Mouse (Mus musculus) kidney, embryonic 16.5 days (tissue): ENCODE results near the gene H1fnt. TPM values are rescaled to one million over a fixed set of nuclear protein-coding genes. Genes with fewer than 3 reads are reported as not detected.

Experiments
- ATAC-seq: fragments of 200-750 bp; cut with Nextera tagmentation; 2 replicates; pipeline ENCODE4 v1.8.0; 2017; ENCODE audit warnings: moderate TSS enrichment; ENCODE audit not compliant: low FRiP score, low TSS enrichment
- H3K27ac ChIP-seq: fragments of 300-500 bp; sonication (generic); 2 replicates; pipeline ENCODE4 v1.5.1; 2014; ENCODE audit warnings: low read length
- H3K27me3 ChIP-seq: fragments of 300-500 bp; sonication (generic); 2 replicates; pipeline ENCODE4 v1.6.1; 2014; ENCODE audit warnings: low read length, control low read depth, mixed read lengths; ENCODE audit not compliant: insufficient read depth
- H3K36me3 ChIP-seq: fragments of 300-500 bp; sonication (generic); 2 replicates; pipeline ENCODE4 v1.6.1; 2014; ENCODE audit warnings: low read length, control low read depth, mixed read lengths; ENCODE audit not compliant: insufficient read depth
- H3K4me1 ChIP-seq: fragments of 300-500 bp; sonication (generic); 2 replicates; pipeline ENCODE4 v1.6.1; 2014; ENCODE audit warnings: low read length, control low read depth, mixed read lengths; ENCODE audit not compliant: insufficient read depth
- H3K4me2 ChIP-seq: fragments of 300-500 bp; sonication (generic); replicated peaks from 2 replicates; pipeline ENCODE4 v1.6.1; 2014; ENCODE audit warnings: low read depth, low read length
- H3K4me3 ChIP-seq: fragments of 300-500 bp; sonication (generic); 2 replicates; pipeline ENCODE4 v1.5.1; 2014; ENCODE audit warnings: mild to moderate bottlenecking, low read length
- H3K9ac ChIP-seq: fragments of 300-500 bp; sonication (generic); replicated peaks from 2 replicates; pipeline ENCODE4 v1.6.1; 2014; ENCODE audit warnings: low read length
- H3K9me3 ChIP-seq: fragments of 300-500 bp; sonication (generic); 2 replicates; pipeline ENCODE4 v1.6.1; 2016; ENCODE audit warnings: low read length, control low read depth
- WGBS: fragments of 180-500 bp; shearing (Covaris S2); extraction: QIAGEN DNeasy Blood & Tissue Kit; methylation state at CpG from one replicate; pipeline ENCODE4 v1.1.7; 2014; 5-methylcytosine and 5-hydroxymethylcytosine counted together
- polyA plus RNA-seq: library from polyadenylated mRNA; unstranded; fragments of >200 nt; fragmentation: Nextera tagmentation; extraction: Ambion mirVana; gene quantifications from 2 replicates; pipeline ENCODE4 v1.2.1, GENCODE M21; 2015

Gene H1fnt
- polyA plus RNA-seq = not detected in 2 replicates

DNA sequence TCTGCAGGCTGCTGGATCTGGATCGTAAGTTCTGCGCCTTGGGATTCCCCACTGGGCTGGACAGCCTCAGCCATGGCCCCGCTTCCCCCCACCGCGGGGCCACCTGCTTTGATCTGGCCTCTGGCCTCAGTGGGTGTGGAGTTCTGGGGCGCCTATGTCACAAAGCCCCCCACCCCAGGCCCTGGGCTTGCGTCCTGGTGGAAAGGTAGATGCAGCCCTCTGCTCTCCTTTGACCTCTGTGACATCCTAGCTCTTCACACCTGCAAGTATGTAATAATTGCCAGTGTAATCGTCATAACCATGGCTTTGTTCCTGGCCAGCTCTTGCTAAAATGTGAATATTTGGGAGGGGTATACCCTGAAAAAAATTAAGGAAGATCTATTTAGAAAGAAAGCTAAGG lies at the start of gene H1fnt:
Gene H1fnt (minus strand): TSS at position 101 of the 400 bp plus-strand sequence.
- no peak for ATAC-seq
- Histone ChIP-seq H3K4me3 (no peak within 1 kb of the TSS), H3K4me1 (no peaks in the 10 kb centered on the region), H3K9me3 (no peaks in the 10 kb centered on the region), H3K9ac (no peak within 1 kb of the TSS), H3K27ac (no peak within 1 kb of the TSS), H3K36me3 (no peaks in the 10 kb centered on the region), H3K27me3 (no peaks in the 10 kb centered on the region), H3K4me2 (no peak within 1 kb of the TSS)
- WGBS = 82% methylated on average over 8 of the region's 8 CpGs

DNA sequence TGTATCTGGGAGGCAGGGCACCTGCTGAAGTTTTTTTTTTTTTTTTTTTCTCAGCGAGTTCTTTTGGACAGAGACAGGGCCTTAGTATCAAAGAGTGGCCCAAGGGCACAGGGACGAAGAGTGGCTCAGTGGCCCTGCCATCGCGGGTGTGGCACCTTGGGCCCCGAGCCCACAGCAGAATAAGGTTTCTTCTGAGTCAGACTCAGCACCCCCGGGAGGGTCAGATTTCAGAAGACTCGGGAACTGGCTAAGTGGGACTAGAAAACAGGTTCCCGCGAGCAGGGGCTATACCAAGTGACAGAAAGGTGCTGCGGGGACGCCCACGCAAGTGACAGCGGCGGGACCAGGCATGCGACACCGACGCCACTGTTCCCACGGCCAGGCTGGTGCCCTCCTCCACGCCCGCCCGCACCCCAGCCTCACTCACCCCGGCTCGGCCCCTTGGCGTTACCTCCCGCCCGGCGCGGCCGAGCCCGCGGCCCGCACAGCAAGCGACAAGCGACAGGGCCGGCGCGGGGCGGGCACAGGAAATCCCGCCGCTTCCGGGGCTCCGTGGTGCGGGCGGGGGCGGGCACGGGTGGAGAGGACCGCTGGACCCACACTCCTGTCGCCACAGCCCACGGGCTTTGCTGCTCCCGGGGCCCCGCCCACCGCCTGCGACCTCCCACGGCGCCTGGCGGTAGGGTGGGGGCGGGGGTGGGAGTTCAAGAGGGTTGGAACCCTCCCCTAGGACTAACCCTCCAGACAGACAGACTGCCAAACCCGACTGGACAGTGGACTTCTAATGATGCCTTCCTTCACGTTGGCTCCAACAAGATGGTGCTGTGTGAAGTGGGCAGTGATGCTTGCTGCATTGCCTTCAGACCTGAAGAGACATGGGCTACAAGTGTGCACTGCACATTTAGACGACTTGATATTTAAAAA lies 38.8 kb upstream of the H1fnt start, which contains the start of gene Zfp641:
Gene Zfp641 (minus strand): TSS at position 534 of the 924 bp plus-strand sequence.
- Histone ChIP-seq H3K4me3 (peak within 1 kb of the TSS; percentile 64), H3K27ac (no peak within 1 kb of the TSS), H3K27me3 (no peaks in the 10 kb centered on the region), H3K9ac (peak within 1 kb of the TSS; percentile 71), H3K9me3 (no peaks in the 10 kb centered on the region), H3K36me3 (no peaks in the 10 kb centered on the region), H3K4me1 (peaks cover 4% of the 10 kb centered on the region; the same call in 1 of the 2 replicates), H3K4me2 (peak within 1 kb of the TSS; percentile 92)
- 2% methylated on average over 60 of the region's 60 CpGs for WGBS
- ATAC-seq = peak; percentile 70

DNA sequence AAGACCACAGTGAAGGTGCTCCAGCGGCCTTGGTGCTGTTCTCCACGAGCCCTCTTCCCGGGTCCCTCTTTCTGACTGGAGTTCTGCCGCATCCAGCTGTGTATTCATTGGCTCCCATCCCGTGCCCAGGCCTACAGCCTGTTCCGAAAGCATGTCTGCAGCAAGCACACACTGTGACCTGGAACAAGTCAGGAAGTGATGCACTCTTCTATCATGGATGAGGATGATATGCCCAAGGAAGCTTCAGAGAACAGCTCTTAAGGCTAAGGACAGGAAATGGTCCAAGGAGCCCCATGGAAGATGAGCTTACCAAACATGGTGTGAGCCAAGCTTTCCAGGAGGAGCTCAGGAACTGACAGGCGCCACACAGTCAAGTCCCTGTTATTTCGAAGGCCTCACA lies 36.6 kb upstream of the H1fnt start:
- 89% methylated on average over 8 of the region's 8 CpGs for WGBS
- no peaks in the 10 kb centered on the region for H3K9me3 ChIP-seq
- H3K4me2 ChIP-seq = no peak overlapping the region
- H3K27me3 ChIP-seq = no peaks in the 10 kb centered on the region
- H3K4me3 ChIP-seq = no peak overlapping the region
- H3K36me3 ChIP-seq = no peaks in the 10 kb centered on the region
- peaks cover 4% of the 10 kb centered on the region; the same call in 1 of the 2 replicates for H3K4me1 ChIP-seq
- no peak overlapping the region for H3K9ac ChIP-seq
- no peak overlapping the region for H3K27ac ChIP-seq
- no peak for ATAC-seq

DNA sequence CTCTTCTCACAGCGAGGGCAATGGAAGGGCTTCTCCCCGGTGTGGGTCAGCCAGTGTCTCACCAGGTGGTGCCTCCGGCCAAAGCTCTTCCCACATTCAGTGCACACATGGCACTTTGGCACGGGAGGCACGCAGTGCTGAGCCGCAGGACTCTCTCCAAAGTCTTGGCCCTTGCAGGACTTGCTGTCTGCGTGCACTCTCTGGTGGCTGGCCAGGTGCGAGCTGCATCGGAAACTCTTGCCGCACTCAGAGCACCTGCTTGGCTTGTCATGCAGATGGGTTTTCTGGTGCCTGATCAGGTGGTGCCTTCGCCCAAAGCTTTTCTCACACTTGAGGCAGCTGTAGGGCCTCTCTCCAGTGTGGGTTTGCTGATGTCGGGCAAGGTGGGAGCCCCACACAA lies 31.5 kb upstream of the H1fnt start:
- Histone ChIP-seq H3K9me3 (no peaks in the 10 kb centered on the region), H3K9ac (no peak overlapping the region), H3K4me3 (no peak overlapping the region), H3K4me2 (no peak overlapping the region), H3K36me3 (no peaks in the 10 kb centered on the region), H3K4me1 (no peaks in the 10 kb centered on the region), H3K27me3 (0 out of 2 replicates have a peak, but pooled peaks cover 3% of the 10 kb centered on the region), H3K27ac (no peak overlapping the region)
- WGBS = 75% methylated on average over 12 of the region's 12 CpGs
- ATAC-seq = no peak

DNA sequence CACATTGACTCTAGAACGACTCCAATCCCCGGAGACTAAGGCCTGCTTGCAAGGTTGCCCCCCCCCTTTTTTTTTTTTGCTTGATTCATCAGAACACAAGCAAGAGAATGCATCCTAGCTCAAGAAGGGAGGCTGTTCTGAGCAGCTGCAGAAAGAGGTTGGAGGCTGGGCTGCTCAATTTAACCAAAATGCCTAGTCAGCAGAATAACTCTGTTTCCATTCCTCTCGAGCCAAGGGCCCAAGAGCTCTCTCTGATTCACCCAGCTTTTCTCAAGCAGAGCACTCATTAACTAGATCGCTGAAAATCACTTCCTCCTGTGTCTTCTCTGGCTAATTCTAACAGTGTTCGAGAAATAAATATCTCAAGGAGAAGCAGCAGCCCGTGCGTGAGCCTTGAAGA lies 29.3 kb upstream of the H1fnt start:
- Histone ChIP-seq H3K27ac (no peak overlapping the region), H3K27me3 (0 out of 2 replicates have a peak, but pooled peaks cover 3% of the 10 kb centered on the region)
- WGBS = 55% methylated on average over 7 of the region's 7 CpGs

DNA sequence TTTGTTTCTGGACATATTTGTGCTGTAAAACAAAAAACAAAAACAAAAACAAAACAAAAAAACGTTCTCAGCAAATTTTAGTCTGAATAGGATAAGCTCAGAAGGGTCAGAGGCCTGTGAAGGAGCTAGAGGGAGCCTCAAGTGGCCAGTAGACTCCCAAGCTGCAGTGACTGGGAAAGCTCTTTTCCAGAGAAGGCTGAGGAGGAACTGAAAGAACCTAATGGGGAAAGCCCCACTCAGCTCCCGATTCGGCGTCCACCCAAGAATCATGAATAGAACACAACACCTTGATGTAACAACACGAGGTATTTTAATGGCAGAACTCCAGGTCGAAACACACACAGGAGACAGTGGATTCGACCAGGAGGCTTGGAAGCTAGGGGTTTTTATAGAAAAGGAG lies 683 bp upstream of the H1fnt start:
- Histone ChIP-seq H3K27me3 (no peaks in the 10 kb centered on the region), H3K4me2 (no peak overlapping the region), H3K9me3 (no peaks in the 10 kb centered on the region), H3K9ac (no peak overlapping the region), H3K4me1 (no peaks in the 10 kb centered on the region), H3K4me3 (no peak overlapping the region), H3K27ac (no peak overlapping the region), H3K36me3 (no peaks in the 10 kb centered on the region)
- 87% methylated on average over 7 of the region's 7 CpGs for WGBS
- no peak for ATAC-seq

More for the DNA sequence above, 29.3 kb upstream of the H1fnt start:
- Histone ChIP-seq H3K36me3 (no peaks in the 10 kb centered on the region), H3K9ac (no peak overlapping the region), H3K4me3 (no peak overlapping the region), H3K4me2 (no peak overlapping the region), H3K9me3 (no peaks in the 10 kb centered on the region), H3K4me1 (no peaks in the 10 kb centered on the region)
- ATAC-seq = no peak

DNA sequence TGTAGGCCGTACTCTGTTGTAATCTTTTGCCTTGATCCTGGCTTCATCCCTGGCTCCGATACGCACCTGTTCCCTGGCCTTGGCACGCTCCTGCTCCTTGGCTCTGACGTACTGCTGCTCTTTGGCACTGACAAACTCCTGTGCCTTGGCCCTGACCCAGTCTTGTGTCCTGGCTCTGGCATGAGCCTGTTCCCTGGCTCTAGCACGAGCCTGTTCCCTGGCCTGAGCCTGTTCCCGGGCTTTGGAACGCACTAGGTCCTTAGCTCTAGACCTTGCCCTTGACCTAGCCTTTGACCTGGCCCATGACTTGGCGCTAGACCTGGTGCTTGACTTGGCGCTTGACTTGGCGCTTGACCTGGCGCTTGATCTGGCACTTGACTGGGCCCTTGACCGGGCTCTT lies 822 bp downstream of the H1fnt start:
- WGBS = 95% methylated on average over 13 of the region's 13 CpGs
- H3K4me2 ChIP-seq = no peak overlapping the region
- H3K27me3 ChIP-seq = no peaks in the 10 kb centered on the region
- H3K9me3 ChIP-seq = no peaks in the 10 kb centered on the region
- H3K4me1 ChIP-seq = no peaks in the 10 kb centered on the region
- no peaks in the 10 kb centered on the region for H3K36me3 ChIP-seq
- no peak overlapping the region for H3K27ac ChIP-seq
- H3K4me3 ChIP-seq = no peak overlapping the region
- ATAC-seq = no peak
- H3K9ac ChIP-seq = no peak overlapping the region

DNA sequence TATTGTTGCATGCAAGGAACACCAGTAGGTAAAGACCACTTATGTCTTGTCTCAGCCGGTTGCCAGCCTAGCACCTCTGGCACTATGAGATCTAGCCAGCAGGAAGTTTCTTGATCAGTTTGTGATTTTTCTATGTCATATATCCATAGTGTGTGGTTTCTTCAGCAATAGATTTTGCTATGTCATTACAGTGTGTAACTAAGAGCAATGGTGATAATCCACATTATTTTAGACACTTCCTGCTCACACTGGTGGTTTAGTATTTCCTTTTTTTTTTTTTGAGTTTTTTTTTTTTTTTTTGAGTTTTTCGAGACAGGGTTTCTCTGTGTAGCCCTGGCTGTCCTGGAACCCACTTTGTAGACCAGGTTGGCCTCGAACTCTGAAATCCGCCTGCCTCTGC lies 21.7 kb downstream of the H1fnt start:
- no peak for ATAC-seq
- 93% methylated on average over 4 of the region's 4 CpGs for WGBS

DNA sequence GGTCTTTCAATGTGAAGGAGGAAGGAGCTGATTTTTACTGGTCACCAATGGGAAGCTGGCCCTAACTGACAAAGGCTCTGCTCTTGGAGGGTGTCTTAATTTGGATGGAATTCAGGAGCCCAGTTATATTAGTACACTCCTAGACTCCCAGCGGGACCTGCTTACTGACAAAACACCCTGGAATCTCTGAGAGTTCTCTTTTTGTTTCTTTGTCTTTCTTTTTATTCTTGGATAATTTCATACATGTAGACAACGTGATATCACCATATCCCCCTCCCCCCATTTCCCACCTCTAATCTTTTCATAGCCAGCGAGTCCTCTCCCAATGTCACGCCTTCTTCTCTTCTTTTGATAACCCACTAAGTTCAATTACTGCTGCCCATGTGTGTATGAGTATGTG lies 22.7 kb downstream of the H1fnt start, which contains the start of gene Olfr286:
Gene Olfr286 (minus strand): TSS at position 101 of the 400 bp plus-strand sequence.
- no peak for ATAC-seq
- Histone ChIP-seq H3K36me3 (no peaks in the 10 kb centered on the region), H3K4me1 (no peaks in the 10 kb centered on the region), H3K27me3 (no peaks in the 10 kb centered on the region), H3K27ac (no peak within 1 kb of the TSS), H3K9ac (no peak within 1 kb of the TSS), H3K4me2 (no peak within 1 kb of the TSS), H3K4me3 (no peak within 1 kb of the TSS), H3K9me3 (no peaks in the 10 kb centered on the region)
- 83% methylated on average over 4 of the region's 4 CpGs for WGBS

More for the DNA sequence above, 21.7 kb downstream of the H1fnt start:
- no peaks in the 10 kb centered on the region for H3K9me3 ChIP-seq
- no peaks in the 10 kb centered on the region for H3K4me1 ChIP-seq
- H3K27ac ChIP-seq = no peak overlapping the region
- no peak overlapping the region for H3K9ac ChIP-seq
- no peak overlapping the region for H3K4me3 ChIP-seq
- no peaks in the 10 kb centered on the region for H3K36me3 ChIP-seq
- no peak overlapping the region for H3K4me2 ChIP-seq
- H3K27me3 ChIP-seq = no peaks in the 10 kb centered on the region

DNA sequence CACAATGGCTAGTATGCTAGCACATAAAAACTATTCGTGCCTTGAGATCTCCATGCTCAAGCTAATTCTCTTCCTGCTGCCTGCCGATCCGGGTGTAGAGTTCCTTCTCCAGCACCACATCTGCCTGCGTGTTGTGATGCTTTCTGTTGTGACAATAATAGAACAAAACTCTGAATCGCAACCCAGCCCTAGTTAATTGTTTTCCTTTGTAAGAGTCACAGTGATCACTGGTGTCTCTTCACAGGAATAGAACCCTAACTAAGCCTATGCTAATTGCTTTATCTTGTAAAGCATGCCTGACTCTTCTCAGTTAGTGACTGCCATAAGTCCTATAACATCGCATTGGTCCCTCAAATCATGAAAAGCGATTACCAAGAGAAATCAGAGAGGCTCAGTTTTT lies 31.0 kb downstream of the H1fnt start:
- Histone ChIP-seq H3K4me2 (no peak overlapping the region), H3K9ac (no peak overlapping the region), H3K27me3 (no peaks in the 10 kb centered on the region), H3K4me3 (no peak overlapping the region), H3K4me1 (no peaks in the 10 kb centered on the region), H3K27ac (no peak overlapping the region), H3K9me3 (no peaks in the 10 kb centered on the region), H3K36me3 (no peaks in the 10 kb centered on the region)
- ATAC-seq = no peak
- 78% methylated on average over 7 of the region's 7 CpGs for WGBS
